12 mouse cellular contexts compared by ENCODE assay signal in the genomic region with DNA sequence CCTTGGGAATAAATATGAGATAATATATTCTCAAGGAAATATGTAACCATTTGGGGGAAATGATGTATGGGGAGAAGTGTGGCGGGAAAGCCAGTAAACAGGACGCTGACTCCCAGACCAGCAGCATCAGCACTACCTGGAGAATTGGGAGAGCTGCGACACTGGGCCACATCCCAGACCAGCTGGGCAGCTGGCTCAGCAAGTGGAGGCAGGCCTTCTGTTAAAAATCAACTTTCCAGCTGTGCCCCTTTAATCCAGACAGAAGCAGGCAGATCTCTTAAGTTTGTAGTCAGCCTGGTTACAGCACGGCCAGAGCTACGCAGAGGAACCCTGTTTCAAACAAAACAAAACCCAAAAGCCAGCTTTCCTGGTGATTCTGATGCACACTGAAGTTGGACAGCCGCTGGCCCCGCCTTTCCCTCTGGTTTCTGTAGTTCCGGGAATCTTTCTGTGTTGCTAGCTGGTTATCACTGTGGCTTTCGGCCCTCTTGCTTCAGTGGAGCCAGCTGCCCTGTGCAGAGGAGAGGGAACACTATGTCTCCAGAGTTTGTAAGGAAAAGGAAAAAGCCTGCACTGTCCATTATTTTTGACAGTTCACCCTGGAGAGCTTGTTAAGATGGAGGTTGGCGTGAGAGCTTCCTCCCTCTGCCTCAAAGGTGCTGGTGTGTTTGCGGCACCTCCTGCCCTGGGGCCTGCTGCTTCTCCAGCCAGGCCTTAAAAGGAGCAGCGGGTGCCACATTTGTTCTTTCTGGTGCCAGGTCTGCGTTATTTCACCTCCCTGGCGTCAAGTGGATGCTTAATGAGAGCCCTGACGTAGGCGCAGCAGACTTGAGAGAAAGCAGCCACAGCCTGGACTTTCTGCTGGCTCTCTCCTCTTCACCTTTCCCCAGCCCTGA. TPM values are rescaled to one million over a fixed set of nuclear protein-coding genes. Genes with fewer than 3 reads are reported as not detected.
DNase-seq lines count a peak whose midpoint lies in the region; ATAC-seq and TF ChIP-seq lines count a peak whose summit lies in the region.
"Had no signal": no experiment of that assay in that cellular context is flagged by ENCODE, and none has a peak within 500 bp of the region (broad histone marks: within the 10 kb centered on the region; RNA-seq: fewer than 3 reads in every experiment).

No protein-coding gene starts in this region.

- peaks cover 23% of the 10 kb centered on the region for H3K4me1 ChIP-seq in embryonic facial prominence, embryonic 12.5 days
- H3K4me1 ChIP-seq in liver, postnatal 0 days (ENCODE audit: insufficient read depth), result peaks cover 25% of the 10 kb centered on the region
- H3K4me1 ChIP-seq in forebrain, embryonic 15.5 days, result peaks cover 36% of the 10 kb centered on the region

- DNase-seq in kidney, adult 9 months, result peak; percentile 50
- no peak for DNase-seq in kidney, postnatal 14 days
- DNase-seq in heart, postnatal 10 days, result peak; percentile 47 to 49
- DNase-seq in liver, postnatal 0 days, result no peak
- DNase-seq in adrenal gland, adult 8-10 months, result no peak
- DNase-seq in ovary, adult 18-20 months (ENCODE audit: low spot score), result no peak
- DNase-seq: gastrocnemius, adult 2 months had no signal

- no peaks in the 10 kb centered on the region for H3K27me3 ChIP-seq in embryonic facial prominence, embryonic 12.5 days
- no peaks in the 10 kb centered on the region for H3K27me3 ChIP-seq in liver, postnatal 0 days (ENCODE audit: insufficient read depth, low read length)
- no peaks in the 10 kb centered on the region for H3K27me3 ChIP-seq in forebrain, embryonic 15.5 days

- H3K9ac ChIP-seq in embryonic facial prominence, embryonic 12.5 days, result no peak overlapping the region
- H3K9ac ChIP-seq in liver, postnatal 0 days (replicated peaks), result peak overlapping the region; percentile 26; the same call in 1 of the 2 replicates
- H3K9ac ChIP-seq in forebrain, embryonic 15.5 days (replicated peaks), result no peak overlapping the region

- 69% methylated on average over 16 of the region's 16 CpGs for WGBS in embryonic facial prominence, embryonic 12.5 days
- WGBS in liver, postnatal 0 days (ENCODE audit: insufficient replicate concordance), result 64% methylated on average over 16 of the region's 16 CpGs
- 62% methylated on average over 16 of the region's 16 CpGs for WGBS in forebrain, embryonic 15.5 days

- H3K9me3 ChIP-seq in embryonic facial prominence, embryonic 12.5 days, result no peaks in the 10 kb centered on the region
- H3K9me3 ChIP-seq in liver, postnatal 0 days (ENCODE audit: low read length), result no peaks in the 10 kb centered on the region
- no peaks in the 10 kb centered on the region for H3K9me3 ChIP-seq in forebrain, embryonic 15.5 days

- TF ChIP-seq CTCF in liver, postnatal 0 days (IDR thresholded peaks at IDR 0.05; ENCODE audit: low read depth), result no peak

- H3K4me2 ChIP-seq in embryonic facial prominence, embryonic 12.5 days (replicated peaks), result no peak overlapping the region
- 0 out of 2 replicates have a peak overlapping the region, but pooled peaks have one; percentile 9 for H3K4me2 ChIP-seq in liver, postnatal 0 days (ENCODE audit: low read depth, low read length)
- no peak overlapping the region for H3K4me2 ChIP-seq in forebrain, embryonic 15.5 days (replicated peaks)

- ATAC-seq in embryonic facial prominence, embryonic 12.5 days (ENCODE audit: insufficient number of reproducible peaks, insufficient read depth, low FRiP score, low TSS enrichment), result no peak
- peak; percentile 24; the same call in 1 of the 2 replicates for ATAC-seq in liver, postnatal 0 days
- no peak for ATAC-seq in forebrain, embryonic 15.5 days (replicated peaks)

- 0 out of 2 replicates have a peak overlapping the region, but pooled peaks have one; percentile 12 for H3K27ac ChIP-seq in embryonic facial prominence, embryonic 12.5 days
- H3K27ac ChIP-seq in liver, postnatal 0 days (ENCODE audit: low read depth), result peak overlapping the region; percentile 75
- H3K27ac ChIP-seq in forebrain, embryonic 15.5 days (replicated peaks), result no peak overlapping the region
- H3K27ac ChIP-seq: gastrocnemius, adult 2 months; macrophage had no signal

- TF ChIP-seq EP300 in liver, postnatal 0 days (IDR thresholded peaks at IDR 0.05; ENCODE audit: low read depth), result no peak

- intact Hi-C loops in heart, postnatal 10 days (cut with DNase I), result no loop called here

- no peak overlapping the region for H3K4me3 ChIP-seq in embryonic facial prominence, embryonic 12.5 days
- no peak overlapping the region for H3K4me3 ChIP-seq in liver, postnatal 0 days (ENCODE audit: low read depth, low read length)
- no peak overlapping the region for H3K4me3 ChIP-seq in forebrain, embryonic 15.5 days
- H3K4me3 ChIP-seq: gastrocnemius, adult 2 months had no signal

- no peaks in the 10 kb centered on the region for H3K36me3 ChIP-seq in embryonic facial prominence, embryonic 12.5 days
- H3K36me3 ChIP-seq in liver, postnatal 0 days (replicated peaks; ENCODE audit: insufficient read depth, low read length), result peaks cover 12% of the 10 kb centered on the region
- H3K36me3 ChIP-seq in forebrain, embryonic 15.5 days, result no peaks in the 10 kb centered on the region

RNA-seq across cellular contexts. Expression of gene Inafm2, which starts 6.6 kb away (rescaled TPM):
- 16.5 and 17.9 TPM in 2 replicates for polyA plus RNA-seq in embryonic facial prominence, embryonic 12.5 days (2016; fragmentation: Nextera tagmentation; extraction: Ambion mirVana)
- total RNA-seq in heart, postnatal 10 days (2021), result 10 to 100 TPM; 27.4 to 37.4 TPM
- 14.0 and 14.7 TPM in 2 replicates for polyA plus RNA-seq in liver, postnatal 0 days (2015; fragmentation: Nextera tagmentation; extraction: Ambion mirVana)
- total RNA-seq in adrenal gland, adult 8-10 months (2022), result 10 to 100 TPM; 36.3 to 48.6 (median 39.9) TPM
- 25.3 and 27.2 TPM in 2 replicates for polyA plus RNA-seq in forebrain, embryonic 15.5 days (2015; fragmentation: Nextera tagmentation; extraction: Ambion mirVana)

RNA-seq across cellular contexts. Expression of gene Ccdc9b, which starts 10.3 kb away (rescaled TPM):
- polyA plus RNA-seq in embryonic facial prominence, embryonic 12.5 days (2016; fragmentation: Nextera tagmentation; extraction: Ambion mirVana), result 1.3 and 1.5 TPM in 2 replicates
- total RNA-seq in heart, postnatal 10 days (2021), result 1 to 10 TPM; 8.4 to 9.9 TPM
- polyA plus RNA-seq in liver, postnatal 0 days (2015; fragmentation: Nextera tagmentation; extraction: Ambion mirVana), result 0.36 and 0.52 TPM in 2 replicates
- total RNA-seq in adrenal gland, adult 8-10 months (2022), result 10 to 100 TPM in 2 of 4 experiments, 1 to 10 TPM in 2; 5.3 to 18.8 (median 11.2) TPM
- polyA plus RNA-seq in forebrain, embryonic 15.5 days (2015; fragmentation: Nextera tagmentation; extraction: Ambion mirVana), result 1.3 and 1.6 TPM in 2 replicates

RNA-seq across cellular contexts. Expression of gene Phgr1, which starts 20.4 kb away (rescaled TPM):
- not detected in 2 replicates for polyA plus RNA-seq in embryonic facial prominence, embryonic 12.5 days (2016; fragmentation: Nextera tagmentation; extraction: Ambion mirVana)
- not detected for total RNA-seq in heart, postnatal 10 days (2021)
- not detected in 2 replicates for polyA plus RNA-seq in liver, postnatal 0 days (2015; fragmentation: Nextera tagmentation; extraction: Ambion mirVana)
- total RNA-seq in adrenal gland, adult 8-10 months (2022), result not detected
- not detected in 2 replicates for polyA plus RNA-seq in forebrain, embryonic 15.5 days (2015; fragmentation: Nextera tagmentation; extraction: Ambion mirVana)
- total RNA-seq: adrenal gland, adult 18-20 months; common myeloid progenitor, adult 5-6 weeks; gastrocnemius, adult 2 months had no signal
- polyA plus RNA-seq: macrophage had no signal

RNA-seq across cellular contexts. Expression of gene Plcb2, which starts 23.9 kb away (rescaled TPM):
- 0.38 and 0.47 TPM in 2 replicates for polyA plus RNA-seq in embryonic facial prominence, embryonic 12.5 days (2016; fragmentation: Nextera tagmentation; extraction: Ambion mirVana)
- total RNA-seq in heart, postnatal 10 days (2021), result 1 to 10 TPM; 1.9 to 2.4 TPM
- polyA plus RNA-seq in liver, postnatal 0 days (2015; fragmentation: Nextera tagmentation; extraction: Ambion mirVana), result 1.7 and 1.9 TPM in 2 replicates
- 1 to 10 TPM; 2.0 to 4.1 (median 3.0) TPM for total RNA-seq in adrenal gland, adult 8-10 months (2022)
- polyA plus RNA-seq in forebrain, embryonic 15.5 days (2015; fragmentation: Nextera tagmentation; extraction: Ambion mirVana), result 0.63 and 0.69 TPM in 2 replicates

RNA-seq across cellular contexts. Expression of gene Disp2, which starts 27.4 kb away (rescaled TPM):
- 1.3 and 1.6 TPM in 2 replicates for polyA plus RNA-seq in embryonic facial prominence, embryonic 12.5 days (2016; fragmentation: Nextera tagmentation; extraction: Ambion mirVana)
- total RNA-seq in heart, postnatal 10 days (2021), result under 1 TPM in 1 of 2 experiments, not detected in 1; 0.07 TPM
- polyA plus RNA-seq in liver, postnatal 0 days (2015; fragmentation: Nextera tagmentation; extraction: Ambion mirVana), result 0.06 and 0.14 TPM in 2 replicates
- total RNA-seq in adrenal gland, adult 8-10 months (2022), result 10 to 100 TPM; 43.7 to 68.9 (median 51.7) TPM
- 24.2 and 25.8 TPM in 2 replicates for polyA plus RNA-seq in forebrain, embryonic 15.5 days (2015; fragmentation: Nextera tagmentation; extraction: Ambion mirVana)
- total RNA-seq: common myeloid progenitor, adult 5-6 weeks; gastrocnemius, adult 2 months had no signal
- polyA plus RNA-seq: macrophage had no signal

Comparison
In these comparisons a context has a peak if more than half of its experiments do, and no peak if none do; other contexts are left out.
1. DNase-seq: peak in kidney, adult 9 months (single experiment) and heart, postnatal 10 days (2 of 2); none in kidney, postnatal 14 days (single experiment), liver, postnatal 0 days (single experiment), adrenal gland, adult 8-10 months (single experiment) and ovary, adult 18-20 months (single experiment).